Mouse (Mus musculus) lung, postnatal 0 days (tissue): ENCODE results near the gene Pcca.

Experiments
- CTCF ChIP-seq: IDR thresholded peaks from 2 replicates; pipeline ENCODE4 v1.5.1; 2016; ENCODE audit warnings: antibody characterized with exemption, mild to moderate bottlenecking
- EP300 ChIP-seq: IDR thresholded peaks from 2 replicates; pipeline ENCODE4 v1.6.1; 2016; ENCODE audit warnings: antibody characterized with exemption, mild to moderate bottlenecking, control low read depth

DNA sequence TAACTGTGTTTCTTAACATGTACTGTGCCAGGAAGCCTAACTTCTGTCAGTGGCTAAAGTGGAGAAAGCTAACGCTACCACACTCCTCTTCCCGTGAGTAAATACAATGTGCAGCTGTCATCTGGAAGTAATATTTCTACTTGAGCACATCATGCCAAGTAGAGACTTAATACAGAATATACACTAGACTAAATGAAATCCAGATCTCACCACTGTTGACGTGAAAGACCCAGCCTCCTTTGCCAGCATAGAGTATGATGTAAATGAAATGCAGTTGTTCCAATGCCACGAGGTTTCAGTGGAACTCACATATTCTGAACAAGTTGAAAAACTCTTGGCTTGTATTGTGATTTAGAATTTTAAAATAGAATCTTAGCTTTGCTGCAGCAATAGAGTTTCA is 73.3 kb downstream of the Pcca start:
- TF ChIP-seq CTCF (no peak), EP300 (no peak)
